Mouse (Mus musculus) gastrocnemius, adult 8-10 months (tissue): ENCODE results near the gene Smc3. TPM values are rescaled to one million over a fixed set of nuclear protein-coding genes. Genes with fewer than 3 reads are reported as not detected.

Experiments
- total RNA-seq, 4 experiments: library from RNA; stranded (reverse); gene quantifications; 2 replicates each; pipeline ENCODE4 v1.2.4; 2022

The Smc3 gene
- total RNA-seq, 4 experiments from 2014 or later: 10.7 to 17.5 (median 14.9) TPM

Other genes starting within 250 kb of the Smc3 start
- gene Gm10197, start 228.6 kb upstream of the Smc3 start, total RNA-seq: not detected
- 10 to 100 TPM; 27.4 to 32.4 (median 29.6) TPM for gene Smndc1, start 209.8 kb upstream of the Smc3 start, total RNA-seq
- under 1 TPM; 0.19 to 0.74 (median 0.41) TPM for gene Dusp5, start 71.3 kb upstream of the Smc3 start, total RNA-seq
- gene Nutf2-ps1, start 11.3 kb upstream of the Smc3 start, total RNA-seq: 10 to 100 TPM; 46.2 to 86.0 (median 80.1) TPM
- gene Rbm20, start 76.9 kb downstream of the Smc3 start, total RNA-seq: 10 to 100 TPM; 70.2 to 89.8 (median 84.0) TPM